In genomic region chr17:35980363-35980754, GRCm38 (mm10) we compare ENCODE assay signal across 8 mouse cellular contexts. TPM values are rescaled to one million over a fixed set of nuclear protein-coding genes. Genes with fewer than 3 reads are reported as not detected.
DNase-seq lines count a peak whose midpoint lies in the region; ATAC-seq lines count a peak whose summit lies in the region.

No protein-coding gene starts in this region.

- H3K27ac ChIP-seq in hindbrain, embryonic 15.5 days (replicated peaks), result peak overlapping the region; percentile 98
- peak overlapping the region; percentile 97 for H3K27ac ChIP-seq in stomach, embryonic 14.5 days (ENCODE audit: low read length)

- peak overlapping the region; percentile 90 for H3K9ac ChIP-seq in hindbrain, embryonic 15.5 days
- H3K9ac ChIP-seq in stomach, embryonic 14.5 days (replicated peaks; ENCODE audit: low read depth, low read length), result peak overlapping the region; percentile 75

- H3K4me1 ChIP-seq in hindbrain, embryonic 15.5 days (replicated peaks), result peaks cover 29% of the 10 kb centered on the region
- H3K4me1 ChIP-seq in stomach, embryonic 14.5 days (ENCODE audit: control insufficient read depth, insufficient read depth, low read length), result peaks cover 11% of the 10 kb centered on the region

- H3K9me3 ChIP-seq in hindbrain, embryonic 15.5 days, result no peaks in the 10 kb centered on the region
- H3K9me3 ChIP-seq in stomach, embryonic 14.5 days (ENCODE audit: control insufficient read depth, low read depth, low read length), result no peaks in the 10 kb centered on the region

- peak overlapping the region; percentile 99 for H3K4me3 ChIP-seq in hindbrain, embryonic 15.5 days
- H3K4me3 ChIP-seq in stomach, embryonic 14.5 days (ENCODE audit: low read depth, low read length), result peak overlapping the region; percentile 87

- intact Hi-C loops in left cerebral cortex, postnatal 14 days (cut with DNase I), result no loop called here

- peak; percentile 70 for DNase-seq in adrenal gland, adult 2 months
- peak; percentile 72 to 79 for DNase-seq in cerebellum, postnatal 25 days
- DNase-seq in gastrocnemius, adult 8-10 months (ENCODE audit: low spot score in 2 of 2), result peak; percentile 16 to 42
- peak; percentile 41 to 52 for DNase-seq in left cerebral cortex, postnatal 14 days (ENCODE audit: low spot score in 2 of 2)
- DNase-seq in lung, postnatal 4 days, result peak; percentile 61 to 71
- DNase-seq in spleen, postnatal 4 days (ENCODE audit: low spot score in 2 of 2), result no peak

- ATAC-seq in hindbrain, embryonic 15.5 days (ENCODE audit: low FRiP score, low read depth), result peak; percentile 35
- peak; percentile 34; the same call in 1 of the 2 replicates for ATAC-seq in stomach, embryonic 14.5 days (ENCODE audit: insufficient number of reproducible peaks, insufficient read depth, low FRiP score, low read depth)

- no peaks in the 10 kb centered on the region for H3K27me3 ChIP-seq in hindbrain, embryonic 15.5 days
- no peaks in the 10 kb centered on the region for H3K27me3 ChIP-seq in stomach, embryonic 14.5 days (ENCODE audit: control insufficient read depth, insufficient read depth, low read length)

- under 1% methylated on average over 28 of the region's 29 CpGs for whole genome bisulfite sequencing in hindbrain, embryonic 15.5 days
- under 1% methylated on average over 29 of the region's 29 CpGs for WGBS in stomach, embryonic 14.5 days

- H3K36me3 ChIP-seq in hindbrain, embryonic 15.5 days, result peaks cover 35% of the 10 kb centered on the region
- peaks cover 21% of the 10 kb centered on the region for H3K36me3 ChIP-seq in stomach, embryonic 14.5 days (ENCODE audit: control insufficient read depth, insufficient read depth, low read length)

- H3K4me2 ChIP-seq in hindbrain, embryonic 15.5 days, result peak overlapping the region; percentile 94
- peak overlapping the region; percentile 64 for H3K4me2 ChIP-seq in stomach, embryonic 14.5 days (replicated peaks; ENCODE audit: low read depth, low read length)

RNA-seq across cellular contexts. Expression of gene Prr3, which starts 0.3 kb away (rescaled TPM):
- 10 to 100 TPM; 19.5 to 19.8 TPM for total RNA-seq in adrenal gland, adult 2 months (2021)
- polyA plus RNA-seq in adrenal gland, adult 2 months (2012; rRNA removed), result 19.1 and 20.6 TPM in 2 replicates
- 1 to 10 TPM; 1.5 to 2.5 (median 1.9) TPM for total RNA-seq in gastrocnemius, adult 8-10 months (2022)
- polyA plus RNA-seq in hindbrain, embryonic 15.5 days (2015; fragmentation: Nextera tagmentation; extraction: Ambion mirVana), result 89.0 and 92.9 TPM in 2 replicates
- 10 to 100 TPM; 57.4 to 57.6 TPM for total RNA-seq in left cerebral cortex, postnatal 14 days (2021)
- polyA plus RNA-seq in stomach, embryonic 14.5 days (2014; fragmentation: Nextera tagmentation; extraction: Ambion mirVana), result 26.9 and 30.6 TPM in 2 replicates

RNA-seq across cellular contexts. Expression of gene Gnl1, which starts 0.7 kb away (rescaled TPM):
- total RNA-seq in adrenal gland, adult 2 months (2021), result 10 to 100 TPM; 38.1 to 53.1 TPM
- polyA plus RNA-seq in adrenal gland, adult 2 months (2012; rRNA removed), result 26.9 and 29.6 TPM in 2 replicates
- 10 to 100 TPM; 24.1 to 31.8 (median 29.1) TPM for total RNA-seq in gastrocnemius, adult 8-10 months (2022)
- polyA plus RNA-seq in hindbrain, embryonic 15.5 days (2015; fragmentation: Nextera tagmentation; extraction: Ambion mirVana), result 62.7 and 65.5 TPM in 2 replicates
- total RNA-seq in left cerebral cortex, postnatal 14 days (2021), result 100 to 1,000 TPM; 146 to 148 TPM
- 37.6 and 39.4 TPM in 2 replicates for polyA plus RNA-seq in stomach, embryonic 14.5 days (2014; fragmentation: Nextera tagmentation; extraction: Ambion mirVana)

RNA-seq across cellular contexts. Expression of gene Abcf1, which starts 10.8 kb away (rescaled TPM):
- total RNA-seq in adrenal gland, adult 2 months (2021), result 10 to 100 TPM; 83.5 to 86.8 TPM
- polyA plus RNA-seq in adrenal gland, adult 2 months (2012; rRNA removed), result 66.0 and 78.9 TPM in 2 replicates
- total RNA-seq in gastrocnemius, adult 8-10 months (2022), result 10 to 100 TPM; 74.2 to 79.3 (median 78.7) TPM
- polyA plus RNA-seq in hindbrain, embryonic 15.5 days (2015; fragmentation: Nextera tagmentation; extraction: Ambion mirVana), result 76.1 and 81.0 TPM in 2 replicates
- 10 to 100 TPM; 77.1 to 77.8 TPM for total RNA-seq in left cerebral cortex, postnatal 14 days (2021)
- polyA plus RNA-seq in stomach, embryonic 14.5 days (2014; fragmentation: Nextera tagmentation; extraction: Ambion mirVana), result 88.0 and 92.7 TPM in 2 replicates

RNA-seq across cellular contexts. Expression of gene H2-T24, which starts 40.0 kb away (rescaled TPM):
- 1 to 10 TPM; 6.6 to 8.2 TPM for total RNA-seq in adrenal gland, adult 2 months (2021)
- polyA plus RNA-seq in adrenal gland, adult 2 months (2012; rRNA removed), result 3.6 and 3.7 TPM in 2 replicates
- total RNA-seq in gastrocnemius, adult 8-10 months (2022), result 1 to 10 TPM in 1 of 4 experiments, under 1 TPM in 3; 0.82 to 1.6 (median 0.93) TPM
- polyA plus RNA-seq in hindbrain, embryonic 15.5 days (2015; fragmentation: Nextera tagmentation; extraction: Ambion mirVana), result 9.0 and 9.9 TPM in 2 replicates
- total RNA-seq in left cerebral cortex, postnatal 14 days (2021), result 1 to 10 TPM; 1.0 to 1.1 TPM
- 3.3 and 5.3 TPM in 2 replicates for polyA plus RNA-seq in stomach, embryonic 14.5 days (2014; fragmentation: Nextera tagmentation; extraction: Ambion mirVana)

RNA-seq across cellular contexts. Expression of gene H2-T23, which starts 52.3 kb away (rescaled TPM):
- 10 to 100 TPM; 49.7 to 65.2 TPM for total RNA-seq in adrenal gland, adult 2 months (2021)
- polyA plus RNA-seq in adrenal gland, adult 2 months (2012; rRNA removed), result 156 and 162 TPM in 2 replicates
- 1 to 10 TPM; 5.6 to 9.3 (median 7.1) TPM for total RNA-seq in gastrocnemius, adult 8-10 months (2022)
- polyA plus RNA-seq in hindbrain, embryonic 15.5 days (2015; fragmentation: Nextera tagmentation; extraction: Ambion mirVana), result 4.8 and 6.6 TPM in 2 replicates
- total RNA-seq in left cerebral cortex, postnatal 14 days (2021), result 1 to 10 TPM; 3.8 to 4.6 TPM
- polyA plus RNA-seq in stomach, embryonic 14.5 days (2014; fragmentation: Nextera tagmentation; extraction: Ambion mirVana), result 8.4 and 10.6 TPM in 2 replicates

Comparison
In these comparisons a context has a peak if more than half of its experiments do, and no peak if none do; other contexts are left out.
1. DNase-seq: peak in adrenal gland, adult 2 months (single experiment), cerebellum, postnatal 25 days (2 of 2), gastrocnemius, adult 8-10 months (2 of 2), left cerebral cortex, postnatal 14 days (2 of 2) and lung, postnatal 4 days (2 of 2); none in spleen, postnatal 4 days (0 of 2).
2. RNA of gene Prr3, which starts 0.3 kb away (total RNA-seq): 57.4 to 57.6 TPM in left cerebral cortex, postnatal 14 days and 19.5 to 19.8 TPM in adrenal gland, adult 2 months; 1.5 to 2.5 TPM in gastrocnemius, adult 8-10 months; every median in the first group is over 4 times any median in the second.